Mouse (Mus musculus): ENCODE measurements at regions not wholly inside any gene's neighbourhood (a gene's known extent, or its start where the extent isn't known, plus 50 kb on each side); places are given as distances from the start of the nearest gene placed in this dataset.

DNA sequence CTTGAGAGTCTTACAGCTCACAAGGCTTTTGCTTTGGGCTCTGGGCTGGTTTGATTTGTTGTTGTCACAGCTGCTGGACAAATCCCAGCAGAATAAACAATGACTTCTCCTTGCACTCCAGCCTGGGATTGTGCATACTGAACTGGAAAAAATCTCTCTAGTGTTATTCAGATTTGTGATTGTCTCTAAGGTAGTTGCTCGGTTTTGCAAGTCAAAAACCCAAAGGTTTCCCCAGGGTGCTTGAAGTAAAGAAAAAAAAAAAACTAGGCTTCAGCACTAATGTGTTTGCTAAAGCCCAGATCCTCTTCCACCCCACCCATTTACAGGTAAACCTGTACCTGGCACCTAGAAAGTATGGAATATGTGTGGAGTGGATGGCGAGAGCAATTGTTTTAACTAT, 149.5 kb upstream of the Spef2 start:
- no peak for DNase-seq (ENCODE audit: low spot score)

DNA sequence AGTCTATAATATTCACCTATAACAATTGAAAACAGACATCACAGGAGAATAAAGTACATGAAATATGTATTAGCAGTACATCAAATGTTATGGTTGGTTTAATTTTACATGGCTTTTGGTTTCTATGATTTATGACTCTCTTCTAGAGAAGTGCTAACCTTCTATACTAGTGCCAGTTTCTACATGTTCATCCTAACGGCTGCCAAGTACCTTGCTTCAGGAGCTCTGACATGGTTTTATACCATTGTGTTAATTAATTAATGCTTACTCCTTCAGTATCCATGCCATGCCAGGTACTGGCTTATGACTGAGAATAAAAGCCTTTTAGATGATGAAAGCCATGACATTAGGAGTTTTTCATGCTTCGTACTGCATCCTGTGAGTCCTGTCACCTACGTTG, 144.5 kb upstream of the Spef2 start:
- no peak for DNase-seq (ENCODE audit: low spot score)

DNA sequence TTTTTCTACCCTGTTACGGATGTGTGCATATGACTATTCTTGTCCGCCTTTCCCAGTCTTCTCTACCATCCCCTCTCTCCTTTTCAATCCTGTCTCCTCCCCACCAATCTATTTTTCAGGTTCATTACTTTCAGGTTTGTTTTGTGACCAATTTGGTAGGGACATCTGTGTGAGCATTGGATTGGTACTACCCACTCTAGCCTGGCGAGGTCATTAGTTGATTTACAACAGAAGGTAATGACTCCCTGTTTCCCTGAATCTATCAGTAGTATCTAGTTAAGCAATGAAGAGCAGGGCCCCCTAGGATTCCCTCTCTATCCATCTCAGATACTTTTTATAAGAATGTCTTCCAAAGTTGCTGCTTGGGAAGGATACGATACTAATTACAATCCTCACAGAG, 143.5 kb upstream of the Spef2 start:
- no peak for DNase-seq (ENCODE audit: low spot score)

DNA sequence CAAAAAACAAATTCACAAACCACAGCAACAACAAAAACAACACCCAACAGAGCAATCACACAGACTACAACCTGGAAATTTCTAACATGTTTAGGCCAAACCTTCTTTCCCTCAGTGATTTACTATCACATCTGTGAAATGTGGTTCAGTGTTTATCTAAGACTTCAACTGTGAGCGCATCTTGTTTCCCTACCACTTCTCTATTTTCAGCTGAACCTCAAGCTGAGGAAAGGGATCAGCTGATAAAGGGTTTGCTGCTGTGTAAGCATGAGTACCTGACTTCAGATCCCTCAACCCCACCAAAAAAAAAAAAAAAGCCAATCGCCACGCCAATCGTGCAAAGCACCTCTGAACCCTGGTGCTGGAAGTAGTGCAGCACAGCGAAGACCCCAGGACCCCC, 142.8 kb upstream of the Spef2 start:
- DNase-seq (ENCODE audit: low spot score): no peak

- no peak for DNase-seq (ENCODE audit: low spot score)
These were observed 127.1 kb upstream of the Spef2 start for GRCm38 (mm10) chr15:9875776-9876175.

DNA sequence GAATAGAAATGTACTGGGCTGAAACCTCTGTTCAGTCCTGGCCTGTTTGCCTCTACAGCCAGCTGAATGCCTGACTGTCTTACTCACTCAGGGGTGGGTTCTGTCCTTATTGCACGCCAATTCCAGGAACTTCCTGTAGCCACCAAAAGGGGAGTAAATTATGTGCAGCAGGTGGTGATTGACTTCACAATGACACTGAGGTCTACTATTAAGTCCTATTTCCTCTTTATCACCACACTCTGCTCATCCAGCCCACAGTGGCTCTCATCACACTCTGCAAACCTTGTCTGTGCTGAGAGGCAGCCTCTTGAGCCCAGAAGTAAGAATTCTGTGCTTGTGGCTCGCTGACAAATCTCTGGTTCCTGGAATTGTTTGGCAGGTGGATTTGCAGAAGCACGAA, 121.5 kb upstream of the Spef2 start:
- no peak for DNase-seq (ENCODE audit: low spot score)

- DNase-seq (ENCODE audit: low spot score): no peak
These were observed 116.1 kb upstream of the Spef2 start for GRCm38 (mm10) chr15:9864778-9865177.

DNA sequence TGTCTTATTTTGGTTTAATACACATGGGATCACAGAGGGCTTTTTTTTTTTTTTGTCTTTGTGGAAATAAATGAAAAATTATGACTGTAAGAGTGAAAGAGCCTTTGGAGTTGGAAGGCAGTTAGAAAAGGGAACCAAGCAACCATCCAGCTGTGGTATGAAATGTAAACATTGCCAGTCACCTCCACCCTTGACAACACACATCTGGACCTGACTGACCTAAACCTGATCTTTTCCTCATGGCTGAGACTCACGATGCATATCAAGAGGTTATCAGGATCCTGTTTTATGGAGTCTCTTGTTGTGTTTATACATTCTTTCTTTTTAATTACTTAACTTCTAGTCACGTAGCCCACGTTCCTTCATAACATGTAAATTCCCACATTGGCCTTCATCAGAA, 113.2 kb upstream of the Spef2 start:
- DNase-seq (ENCODE audit: low spot score): no peak

DNA sequence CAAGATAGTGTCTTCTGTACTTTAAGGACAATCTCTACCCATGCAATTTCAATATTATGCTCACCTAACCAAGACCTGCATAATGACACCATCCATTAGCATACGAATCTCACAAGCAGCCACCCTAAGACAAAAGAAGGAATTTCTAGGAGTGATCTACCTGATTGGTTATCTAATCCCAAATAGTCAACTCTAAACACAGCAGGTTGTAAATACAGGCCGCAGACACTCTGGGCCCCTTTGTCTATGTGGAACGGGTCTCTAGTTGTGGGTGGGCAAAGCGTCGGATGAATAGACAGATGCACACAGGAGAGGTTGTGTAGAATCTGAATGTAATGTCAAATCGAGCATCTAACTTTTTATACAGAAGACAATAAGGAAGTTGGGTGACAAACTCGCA, 91.0 kb upstream of the Spef2 start:
- no peak for DNase-seq (ENCODE audit: low spot score)

- DNase-seq (ENCODE audit: low spot score): no peak
These were observed 86.4 kb upstream of the Spef2 start for GRCm38 (mm10) chr15:9835096-9835495.

DNA sequence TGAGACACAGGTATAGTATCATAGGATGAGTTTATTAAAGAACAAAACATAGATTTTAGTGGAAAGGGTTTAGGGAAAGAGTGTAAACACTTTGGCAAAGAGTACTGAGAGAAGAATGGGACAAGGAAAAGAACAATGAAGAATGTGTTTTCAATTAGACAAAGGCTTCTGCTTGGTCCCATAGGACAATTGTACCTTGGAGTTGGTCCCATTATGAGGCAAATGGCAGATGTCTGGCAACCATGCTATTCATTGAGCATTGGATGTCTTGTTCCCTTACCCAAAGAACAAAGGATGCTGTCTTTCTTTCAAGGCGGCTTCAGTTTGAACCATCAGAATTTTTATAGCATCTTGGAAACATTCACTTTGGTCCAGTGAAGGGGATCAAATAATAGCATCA, 55.8 kb upstream of the Spef2 start:
- peak; percentile 1 for DNase-seq (ENCODE audit: low spot score)

Measured in layer of hippocampus, adult 9-10 months (tissue).